Mouse (Mus musculus): Measurements from ENCODE around the gene Olfr484.

DNA sequence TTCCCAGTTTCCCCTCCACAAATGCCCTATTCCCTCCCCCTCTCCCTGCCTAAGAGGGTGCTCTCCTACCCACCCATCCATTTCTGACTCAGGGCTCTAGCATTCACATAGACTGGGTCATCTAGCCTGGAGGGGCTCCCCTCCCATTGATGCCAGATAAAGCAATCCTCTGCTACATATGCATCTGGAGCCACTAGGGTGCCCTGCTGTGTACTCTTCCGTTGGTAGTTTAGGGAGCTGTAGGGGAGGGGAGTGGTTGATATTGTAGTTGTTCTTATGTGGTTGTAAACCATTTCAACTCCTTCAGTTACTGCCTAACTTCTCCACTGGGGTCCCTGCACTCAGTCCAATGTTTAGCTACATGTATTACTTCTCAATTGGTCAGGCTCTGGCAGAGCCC, 6.6 kb downstream of the Olfr484 start:
- TF ChIP-seq CTCF (conservative IDR thresholded peaks at IDR 0.05; ENCODE audit: low read length) (no peak), POU5F1 (IDR thresholded peaks at IDR 0.05; ENCODE audit: borderline replicate concordance, low read length) (no peak)
